Mouse (Mus musculus): ENCODE measurements around the gene Gm45713. TPM values are rescaled to one million over a fixed set of nuclear protein-coding genes. Genes with fewer than 3 reads are reported as not detected.
"Not testable (repeated sequence)": the region's sequence is repeated elsewhere in the genome, so short reads cannot be mapped to it uniquely, and the experiment has no call there.

Gene Gm45713
- polyA plus RNA-seq, 1 experiment from 2014 or later: not detected

GRCm38 (mm10) chr7:45173772-45174171 is 37.7 kb upstream of the Gm45713 start:
- 50% methylated on average over 1 of the region's 1 CpGs for WGBS
- peaks cover 24% of the 10 kb centered on the region for H3K4me1 ChIP-seq

GRCm38 (mm10) chr7:45172974-45173373 is 36.9 kb upstream of the Gm45713 start:
- Histone ChIP-seq H3K4me3 (0 out of 2 replicates have a peak overlapping the region, but pooled peaks have one; percentile 5), H3K27ac (replicated peaks) (no peak overlapping the region), H3K36me3 (replicated peaks) (no peaks in the 10 kb centered on the region), H3K4me1 (peaks cover 28% of the 10 kb centered on the region), H3K27me3 (replicated peaks; ENCODE audit: low read depth, poor library complexity, severe bottlenecking) (peaks cover 99% of the 10 kb centered on the region), H3K9me3 (peaks cover 36% of the 10 kb centered on the region)
- DNase-seq (ENCODE audit: low spot score): no peak
- 55% methylated on average over 7 of the region's 7 CpGs for WGBS

More at GRCm38 (mm10) chr7:45173772-45174171, 37.7 kb upstream of the Gm45713 start:
- not testable (repeated sequence) for H3K4me3 ChIP-seq; H3K36me3 ChIP-seq (replicated peaks); DNase-seq (ENCODE audit: low spot score); H3K27ac ChIP-seq (replicated peaks)
- H3K9me3 ChIP-seq: peaks cover 35% of the 10 kb centered on the region
- H3K27me3 ChIP-seq (replicated peaks; ENCODE audit: low read depth, poor library complexity, severe bottlenecking): peaks cover 99% of the 10 kb centered on the region

- peaks cover 36% of the 10 kb centered on the region for H3K9me3 ChIP-seq
- WGBS: 94% methylated on average over 3 of the region's 3 CpGs
Measured at GRCm38 (mm10) chr7:45169495-45169894, 33.5 kb upstream of the Gm45713 start.

DNA sequence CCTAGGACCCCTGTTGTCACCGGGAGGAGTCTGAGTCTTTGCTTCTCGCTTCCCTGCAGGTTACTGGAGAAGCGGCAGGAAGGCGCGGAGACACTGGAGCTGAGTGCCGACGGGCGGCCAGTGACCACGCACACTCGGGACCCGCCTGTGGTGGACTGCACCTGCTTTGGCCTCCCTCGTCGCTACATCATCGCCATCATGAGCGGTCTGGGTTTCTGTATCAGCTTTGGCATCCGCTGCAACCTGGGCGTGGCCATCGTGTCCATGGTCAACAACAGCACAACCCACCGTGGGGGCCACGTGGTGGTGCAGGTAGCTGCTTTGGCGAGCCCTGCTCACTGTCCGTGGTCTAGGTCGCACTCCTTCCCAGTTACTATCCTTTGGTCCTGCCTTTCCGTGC is 32.6 kb upstream of the Gm45713 start:
- Histone ChIP-seq H3K9me3 (peaks cover 36% of the 10 kb centered on the region), H3K4me3 (peak overlapping the region; percentile 23; the same call in 1 of the 2 replicates), H3K36me3 (replicated peaks) (no peaks in the 10 kb centered on the region), H3K27me3 (replicated peaks; ENCODE audit: low read depth, poor library complexity, severe bottlenecking) (peaks cover 99% of the 10 kb centered on the region), H3K4me1 (peaks cover 14% of the 10 kb centered on the region), H3K27ac (replicated peaks) (no peak overlapping the region)
- WGBS: 4% methylated on average over 24 of the region's 24 CpGs
- DNase-seq (ENCODE audit: low spot score): no peak

More at GRCm38 (mm10) chr7:45169495-45169894, 33.5 kb upstream of the Gm45713 start:
- Histone ChIP-seq H3K4me3 (no peak overlapping the region), H3K27ac (replicated peaks) (no peak overlapping the region), H3K4me1 (peaks cover 9% of the 10 kb centered on the region), H3K36me3 (replicated peaks) (no peaks in the 10 kb centered on the region), H3K27me3 (replicated peaks; ENCODE audit: low read depth, poor library complexity, severe bottlenecking) (peaks cover 99% of the 10 kb centered on the region)
- DNase-seq (ENCODE audit: low spot score): no peak

DNA sequence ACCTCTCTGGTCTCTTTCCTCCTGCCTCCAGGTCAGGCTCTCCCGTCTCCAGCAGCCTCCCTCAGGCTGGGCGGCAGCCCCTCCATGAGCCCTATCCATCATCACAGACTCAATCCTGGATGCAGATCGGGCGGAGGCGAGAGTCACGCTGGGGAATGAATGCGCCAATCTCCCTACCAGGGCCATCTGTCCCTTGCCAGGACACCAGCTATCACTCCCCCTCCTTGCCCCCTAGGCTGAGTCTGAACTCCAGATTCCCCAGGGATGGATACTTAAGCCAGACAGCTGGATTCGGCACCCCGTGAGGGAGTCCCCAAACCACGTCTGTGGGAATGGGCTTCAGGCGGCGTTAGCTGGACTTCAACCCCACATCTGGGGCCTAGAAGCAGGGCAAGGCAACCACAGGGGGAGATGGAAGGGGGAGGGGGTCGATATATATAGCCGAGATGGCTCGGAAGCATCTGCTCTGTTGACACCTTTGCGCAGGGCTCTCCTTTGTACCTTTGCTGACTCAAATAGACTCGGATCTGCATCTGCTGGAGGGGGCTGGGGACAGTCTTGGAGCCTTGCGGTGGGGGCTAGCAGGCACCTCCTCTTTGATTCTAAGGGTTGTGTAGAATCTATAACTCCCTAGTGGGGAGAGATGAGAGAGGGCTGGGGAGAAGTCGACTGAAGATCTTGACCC is 31.9 kb upstream of the Gm45713 start:
- Histone ChIP-seq H3K4me1 (peaks cover 14% of the 10 kb centered on the region), H3K27ac (replicated peaks) (no peak overlapping the region), H3K27me3 (replicated peaks; ENCODE audit: low read depth, poor library complexity, severe bottlenecking) (peaks cover 100% of the 10 kb centered on the region), H3K4me3 (peak overlapping the region; percentile 25; the same call in 1 of the 2 replicates), H3K36me3 (replicated peaks) (no peaks in the 10 kb centered on the region), H3K9me3 (peaks cover 35% of the 10 kb centered on the region)
- 3% methylated on average over 19 of the region's 19 CpGs for WGBS
- DNase-seq (ENCODE audit: low spot score): peak; percentile 28

DNA sequence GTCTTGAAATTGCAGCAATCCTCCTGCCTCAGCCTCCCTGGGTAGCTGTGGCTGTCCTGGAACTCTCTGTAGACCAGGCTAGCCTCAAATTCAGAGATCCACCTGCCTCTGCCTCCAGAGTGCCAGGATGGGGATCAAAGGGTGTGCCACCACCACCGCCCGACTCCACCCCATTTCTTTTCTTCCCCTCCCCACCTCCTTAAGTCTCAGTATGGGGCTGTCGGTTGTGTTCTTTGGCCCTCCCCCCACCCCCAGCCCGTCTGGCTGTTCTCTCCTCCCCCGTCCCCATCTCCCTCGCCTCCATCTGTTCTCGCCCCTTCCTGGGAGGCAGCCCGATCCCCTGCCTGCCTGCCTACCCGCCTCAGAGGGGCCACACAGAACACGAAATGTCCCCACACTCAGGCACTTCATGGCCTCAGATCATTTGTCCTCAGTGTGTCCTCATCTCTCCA is 30.9 kb upstream of the Gm45713 start:
- Histone ChIP-seq H3K27ac (replicated peaks) (no peak overlapping the region), H3K4me3 (no peak overlapping the region)

DNA sequence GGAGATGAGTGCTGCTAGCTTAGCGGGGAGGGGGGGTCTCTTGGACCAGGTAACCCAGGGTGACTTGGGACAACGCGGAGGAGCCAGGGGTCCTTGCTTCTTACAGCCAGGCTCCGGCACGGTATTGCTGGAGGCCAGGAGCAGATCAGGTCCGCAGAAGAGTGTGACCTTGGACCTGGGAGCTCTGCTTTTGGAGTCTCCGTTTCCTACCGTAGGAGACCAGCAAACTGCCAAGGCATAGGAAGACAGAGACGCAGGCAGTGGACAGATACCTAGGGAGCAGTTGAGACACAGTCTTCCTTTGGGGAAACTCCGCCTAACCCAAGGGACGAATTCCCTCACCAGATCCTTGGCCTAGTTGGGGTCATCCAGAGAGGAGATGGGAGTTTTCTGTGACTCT is 29.7 kb upstream of the Gm45713 start:
- Histone ChIP-seq H3K4me3 (no peak overlapping the region), H3K4me1 (peaks cover 26% of the 10 kb centered on the region), H3K27ac (replicated peaks) (no peak overlapping the region), H3K27me3 (replicated peaks; ENCODE audit: low read depth, poor library complexity, severe bottlenecking) (peaks cover 86% of the 10 kb centered on the region), H3K36me3 (replicated peaks) (peaks cover 5% of the 10 kb centered on the region), H3K9me3 (peaks cover 21% of the 10 kb centered on the region)
- 44% methylated on average over 11 of the region's 11 CpGs for WGBS
- no peak for DNase-seq (ENCODE audit: low spot score)

More for the DNA sequence above, 30.9 kb upstream of the Gm45713 start:
- Histone ChIP-seq H3K4me1 (peaks cover 21% of the 10 kb centered on the region), H3K36me3 (replicated peaks) (no peaks in the 10 kb centered on the region), H3K27me3 (replicated peaks; ENCODE audit: low read depth, poor library complexity, severe bottlenecking) (peaks cover 98% of the 10 kb centered on the region), H3K9me3 (peaks cover 30% of the 10 kb centered on the region)
- no peak for DNase-seq (ENCODE audit: low spot score)
- 27% methylated on average over 10 of the region's 10 CpGs for WGBS

DNA sequence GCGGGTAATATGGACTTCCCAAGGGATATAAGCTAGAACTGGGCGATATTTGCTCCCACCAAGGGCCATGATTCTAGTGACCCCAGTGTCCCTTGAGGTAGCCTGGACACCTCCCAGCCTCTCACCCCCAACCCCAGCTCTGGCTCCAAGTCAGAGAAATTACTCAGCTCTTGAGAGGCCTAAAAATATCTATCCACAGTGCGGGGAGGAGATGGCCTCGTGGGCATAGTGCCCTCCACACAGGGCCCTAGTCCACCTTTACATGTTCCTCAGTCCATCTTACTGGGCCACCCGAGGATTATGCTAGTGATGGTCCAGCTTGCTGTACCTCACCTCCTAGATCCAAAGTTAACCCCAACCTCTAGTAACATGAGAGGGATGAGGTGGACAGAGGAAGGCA is 28.8 kb upstream of the Gm45713 start:
- no peak for DNase-seq (ENCODE audit: low spot score)
- peaks cover 14% of the 10 kb centered on the region for H3K36me3 ChIP-seq (replicated peaks)
- no peak overlapping the region for H3K27ac ChIP-seq (replicated peaks)
- peaks cover 26% of the 10 kb centered on the region for H3K4me1 ChIP-seq
- no peak overlapping the region for H3K4me3 ChIP-seq
- H3K9me3 ChIP-seq: peaks cover 12% of the 10 kb centered on the region
- 73% methylated on average over 5 of the region's 5 CpGs for WGBS
- H3K27me3 ChIP-seq (replicated peaks; ENCODE audit: low read depth, poor library complexity, severe bottlenecking): peaks cover 77% of the 10 kb centered on the region

GRCm38 (mm10) chr7:45163735-45164490 is 27.9 kb upstream of the Gm45713 start, which contains the start of gene Slc17a7:
TSS of gene Slc17a7 (plus strand) at chr7:45163949.
- Histone ChIP-seq H3K9me3 (peaks cover 3% of the 10 kb centered on the region), H3K4me1 (peaks cover 26% of the 10 kb centered on the region), H3K27ac (replicated peaks) (no peak within 1 kb of the TSS), H3K27me3 (replicated peaks; ENCODE audit: low read depth, poor library complexity, severe bottlenecking) (peaks cover 68% of the 10 kb centered on the region), H3K36me3 (replicated peaks) (peaks cover 23% of the 10 kb centered on the region), H3K4me3 (peak within 1 kb of the TSS; percentile 57)
- DNase-seq (ENCODE audit: low spot score): peak; percentile 60
- 2% methylated on average over 41 of the region's 41 CpGs for WGBS

- no peak for DNase-seq (ENCODE audit: low spot score)
- H3K9me3 ChIP-seq: no peaks in the 10 kb centered on the region
- H3K27ac ChIP-seq (replicated peaks): no peak overlapping the region
- H3K4me1 ChIP-seq: peaks cover 22% of the 10 kb centered on the region
- 77% methylated on average over 9 of the region's 9 CpGs for WGBS
- peaks cover 60% of the 10 kb centered on the region for H3K27me3 ChIP-seq (replicated peaks; ENCODE audit: low read depth, poor library complexity, severe bottlenecking)
- H3K4me3 ChIP-seq: peak overlapping the region; percentile 57; the same call in 1 of the 2 replicates
- H3K36me3 ChIP-seq (replicated peaks): peaks cover 31% of the 10 kb centered on the region
Measured at GRCm38 (mm10) chr7:45162996-45163615, 27.1 kb upstream of the Gm45713 start.

DNA sequence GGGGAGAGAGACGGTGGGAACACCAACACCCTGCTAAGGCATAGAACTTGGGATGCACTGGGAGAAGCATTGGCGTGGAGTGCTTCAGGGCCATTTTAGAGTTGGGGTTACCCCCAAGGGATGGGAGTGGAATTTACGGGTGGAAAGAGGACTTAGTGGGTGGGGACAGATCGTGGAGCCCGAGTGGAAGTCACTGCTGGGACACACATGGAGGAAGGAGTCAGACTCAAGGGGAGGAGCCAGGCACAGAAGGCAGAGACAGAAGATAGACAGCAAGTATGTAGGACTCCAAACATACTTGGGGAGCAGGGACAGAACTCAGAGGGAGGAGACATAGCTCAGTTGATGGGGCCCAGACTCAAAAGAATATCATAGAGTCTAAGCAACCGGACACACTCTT is 26.5 kb upstream of the Gm45713 start:
- peak overlapping the region; percentile 51 for H3K4me3 ChIP-seq
- peaks cover 54% of the 10 kb centered on the region for H3K27me3 ChIP-seq (replicated peaks; ENCODE audit: low read depth, poor library complexity, severe bottlenecking)
- peaks cover 17% of the 10 kb centered on the region for H3K4me1 ChIP-seq
- peaks cover 37% of the 10 kb centered on the region for H3K36me3 ChIP-seq (replicated peaks)
- H3K27ac ChIP-seq (replicated peaks): peak overlapping the region; percentile 42
- no peak for DNase-seq (ENCODE audit: low spot score)
- no peaks in the 10 kb centered on the region for H3K9me3 ChIP-seq
- 29% methylated on average over 6 of the region's 6 CpGs for WGBS

Data from embryonic facial prominence, embryonic 10.5 days (tissue).